Mouse (Mus musculus) ovary, postnatal 36 days (tissue): Measurements from ENCODE around the gene Crybb3.
A peak's percentile ranks its signal among the peaks of the same experiment; 100 is the strongest.

ENCODE experiments used
- DNase-seq: peaks from one replicate; pipeline ENCODE4 v3.0.0; 2022; ENCODE audit warnings: low spot score, mixed read lengths

The Crybb3 gene

GRCm38 (mm10) chr5:113045511-113046273, 35.7 kb downstream of the Crybb3 start:
- DNase-seq, result no peak

GRCm38 (mm10) chr5:113043531-113043930, 37.9 kb downstream of the Crybb3 start:
- DNase-seq, result no peak

GRCm38 (mm10) chr5:113041567-113042071, 39.8 kb downstream of the Crybb3 start:
- peak; percentile 32 for DNase-seq

GRCm38 (mm10) chr5:113040776-113041175, 40.6 kb downstream of the Crybb3 start:
- no peak for DNase-seq

- no peak for DNase-seq
Observed at GRCm38 (mm10) chr5:113038601-113039000, 42.8 kb downstream of the Crybb3 start.

GRCm38 (mm10) chr5:113035094-113036047, 46.0 kb downstream of the Crybb3 start:
- DNase-seq, result no peak

- DNase-seq, result no peak
Observed at GRCm38 (mm10) chr5:113031201-113031754, 50.1 kb downstream of the Crybb3 start.

GRCm38 (mm10) chr5:113030082-113030481, 51.3 kb downstream of the Crybb3 start:
- DNase-seq, result no peak

- DNase-seq, result no peak
Observed at GRCm38 (mm10) chr5:113026706-113027105, 54.7 kb downstream of the Crybb3 start.
